Mouse (Mus musculus) skeletal muscle tissue, adult 2 months (tissue): ENCODE measurements around the gene Cacna1e.

Experiments
- DNase-seq: peaks from one replicate; pipeline ENCODE4 v3.0.0-alpha.2; 2012; ENCODE audit warnings: low read depth, low spot score

The Cacna1e gene

GRCm38 (mm10) chr1:154839272-154839671 lies 45.0 kb downstream of the Cacna1e start:
- DNase-seq = no peak

GRCm38 (mm10) chr1:154836473-154836872 lies 47.8 kb downstream of the Cacna1e start:
- DNase-seq = no peak

- no peak for DNase-seq
Observed at GRCm38 (mm10) chr1:154832168-154832539, 52.1 kb downstream of the Cacna1e start.

GRCm38 (mm10) chr1:154831269-154832167 lies 52.8 kb downstream of the Cacna1e start:
- no peak for DNase-seq

GRCm38 (mm10) chr1:154830051-154830450 lies 54.2 kb downstream of the Cacna1e start:
- DNase-seq = no peak

GRCm38 (mm10) chr1:154823098-154823497 lies 61.2 kb downstream of the Cacna1e start:
- DNase-seq = peak; percentile 2

GRCm38 (mm10) chr1:154820422-154820821 lies 63.9 kb downstream of the Cacna1e start:
- no peak for DNase-seq

- no peak for DNase-seq
Observed at GRCm38 (mm10) chr1:154819960-154820359, 64.3 kb downstream of the Cacna1e start.

- no peak for DNase-seq
Observed at GRCm38 (mm10) chr1:154818742-154819141, 65.6 kb downstream of the Cacna1e start.

GRCm38 (mm10) chr1:154816836-154817235 lies 67.5 kb downstream of the Cacna1e start:
- DNase-seq = no peak

- no peak for DNase-seq
Observed at GRCm38 (mm10) chr1:154816267-154816666, 68.0 kb downstream of the Cacna1e start.

- no peak for DNase-seq
Observed at GRCm38 (mm10) chr1:154805742-154806141, 78.6 kb downstream of the Cacna1e start.

GRCm38 (mm10) chr1:154805038-154805437 lies 79.3 kb downstream of the Cacna1e start:
- no peak for DNase-seq

GRCm38 (mm10) chr1:154802301-154802904 lies 81.9 kb downstream of the Cacna1e start:
- DNase-seq = no peak

- DNase-seq = no peak
Observed at GRCm38 (mm10) chr1:154799257-154799656, 85.0 kb downstream of the Cacna1e start.

- no peak for DNase-seq
Observed at GRCm38 (mm10) chr1:154798771-154799170, 85.5 kb downstream of the Cacna1e start.

- DNase-seq = no peak
Observed at GRCm38 (mm10) chr1:154796685-154797084, 87.6 kb downstream of the Cacna1e start.

GRCm38 (mm10) chr1:154794518-154794951 lies 89.8 kb downstream of the Cacna1e start:
- DNase-seq = no peak

GRCm38 (mm10) chr1:154791544-154792174 lies 92.6 kb downstream of the Cacna1e start:
- no peak for DNase-seq

- no peak for DNase-seq
Observed at GRCm38 (mm10) chr1:154788491-154788890, 95.8 kb downstream of the Cacna1e start.

GRCm38 (mm10) chr1:154788069-154788468 lies 96.2 kb downstream of the Cacna1e start:
- DNase-seq = peak; percentile 14

- no peak for DNase-seq
Observed at GRCm38 (mm10) chr1:154787418-154787817, 96.9 kb downstream of the Cacna1e start.
